Mouse (Mus musculus) embryonic facial prominence, embryonic 12.5 days (tissue): ENCODE data around the gene Polg2. TPM values are rescaled to one million over a fixed set of nuclear protein-coding genes. Genes with fewer than 3 reads are reported as not detected.

Experiments used
- ATAC-seq: fragments of 200-750 bp; cut with Nextera tagmentation; 2 replicates; pipeline ENCODE4 v1.8.0; 2017; ENCODE audit not compliant: insufficient number of reproducible peaks, insufficient read depth, low FRiP score, low TSS enrichment
- H3K27ac ChIP-seq: fragments of 300-500 bp; sonication (generic); 2 replicates; pipeline ENCODE4 v1.5.1; 2016; ENCODE audit warnings: mild to moderate bottlenecking
- H3K27me3 ChIP-seq: fragments of 300-500 bp; sonication (generic); 2 replicates; pipeline ENCODE4 v1.6.1; 2016; ENCODE audit warnings: mild to moderate bottlenecking, moderate library complexity
- H3K36me3 ChIP-seq: fragments of 300-500 bp; sonication (generic); 2 replicates; pipeline ENCODE4 v1.6.1; 2016; ENCODE audit warnings: mild to moderate bottlenecking
- H3K4me1 ChIP-seq: fragments of 300-500 bp; sonication (generic); 2 replicates; pipeline ENCODE4 v1.6.1; 2016
- H3K4me2 ChIP-seq: fragments of 300-500 bp; sonication (generic); replicated peaks from 2 replicates; pipeline ENCODE4 v1.6.1; 2016; ENCODE audit warnings: mild to moderate bottlenecking, moderate library complexity
- H3K4me3 ChIP-seq: fragments of 300-500 bp; sonication (generic); 2 replicates; pipeline ENCODE4 v1.5.1; 2016; ENCODE audit warnings: mild to moderate bottlenecking
- H3K9ac ChIP-seq: fragments of 300-500 bp; sonication (generic); 2 replicates; pipeline ENCODE4 v1.6.1; 2016; ENCODE audit warnings: mild to moderate bottlenecking, moderate library complexity
- H3K9me3 ChIP-seq: fragments of 300-500 bp; sonication (generic); 2 replicates; pipeline ENCODE4 v1.6.1; 2016; ENCODE audit warnings: mild to moderate bottlenecking, moderate library complexity
- WGBS: fragments of 180-500 bp; shearing (Covaris S2); methylation state at CpG from one replicate; pipeline ENCODE4 v1.1.7; 2016; 5-methylcytosine and 5-hydroxymethylcytosine counted together
- microRNA-seq: library from miRNA; unstranded; fragments of <30 nt; microRNA quantifications from one replicate; pipeline ENCODE4, GENCODE M21; 2017
- polyA plus RNA-seq: library from polyadenylated mRNA; unstranded; fragments of >200 nt; fragmentation: Nextera tagmentation; extraction: Ambion mirVana; gene quantifications from 2 replicates; pipeline ENCODE4 v1.2.1, GENCODE M21; 2016

Gene Polg2
- polyA plus RNA-seq, 1 experiment from 2014 or later: 14.3 TPM

DNA sequence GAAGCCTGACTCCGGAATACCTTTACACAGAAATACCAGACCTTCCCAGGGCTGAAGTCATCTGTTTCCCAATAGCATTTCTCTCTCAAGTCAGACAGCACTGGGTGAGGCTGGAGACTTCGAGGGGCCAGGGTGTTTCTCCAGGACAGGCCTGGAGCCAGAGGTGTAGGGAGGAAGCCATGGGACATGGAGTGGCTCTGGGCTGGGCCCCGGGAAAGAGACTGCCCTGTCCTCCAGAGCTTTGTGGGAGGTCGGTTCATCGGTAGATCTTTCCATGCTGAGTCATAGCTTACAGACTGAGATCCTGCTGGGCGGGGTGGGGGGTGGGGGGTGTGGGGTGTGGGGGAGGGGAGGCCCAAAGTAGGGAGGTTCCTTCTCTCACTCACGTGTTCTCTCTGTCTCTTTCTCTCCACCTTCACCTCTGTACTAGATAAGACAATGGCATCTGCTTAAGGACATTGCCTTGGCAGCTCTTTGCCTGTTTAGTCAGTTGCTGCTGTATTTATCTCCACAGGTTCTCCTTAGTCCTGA is 56.4 kb downstream of the Polg2 start:
- Histone ChIP-seq H3K9me3 (no peaks in the 10 kb centered on the region), H3K4me2 (no peak overlapping the region), H3K36me3 (no peaks in the 10 kb centered on the region), H3K27ac (no peak overlapping the region), H3K4me1 (peaks cover 5% of the 10 kb centered on the region; the same call in 1 of the 2 replicates), H3K9ac (no peak overlapping the region), H3K4me3 (no peak overlapping the region), H3K27me3 (no peaks in the 10 kb centered on the region)
- no peak for ATAC-seq
- 23% methylated on average over 5 of the region's 7 CpGs for WGBS

DNA sequence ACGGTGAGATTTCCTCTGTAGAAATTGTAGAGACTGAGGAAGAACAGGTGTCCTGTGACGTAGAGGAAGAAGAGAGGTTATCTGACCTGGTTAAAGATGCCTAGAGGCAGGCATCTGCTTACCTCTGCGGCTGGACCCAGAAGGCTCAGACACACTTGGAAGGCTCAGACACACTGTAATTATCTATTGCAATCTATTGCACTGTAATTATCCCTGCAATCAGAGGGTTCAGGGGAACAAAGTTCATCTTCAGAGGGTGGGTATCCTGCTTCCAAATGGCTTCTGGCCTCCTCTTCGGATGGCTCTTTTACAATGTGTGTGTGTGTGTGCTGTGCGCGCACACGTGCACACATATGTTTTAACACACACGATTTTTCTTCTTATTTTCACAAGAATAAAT is 59.0 kb downstream of the Polg2 start:
- Histone ChIP-seq H3K27ac (no peak overlapping the region), H3K9ac (no peak overlapping the region), H3K4me2 (no peak overlapping the region), H3K9me3 (no peaks in the 10 kb centered on the region), H3K4me1 (peaks cover 4% of the 10 kb centered on the region; the same call in 1 of the 2 replicates), H3K27me3 (peaks cover 3% of the 10 kb centered on the region; the same call in 1 of the 2 replicates), H3K36me3 (no peaks in the 10 kb centered on the region), H3K4me3 (no peak overlapping the region)
- WGBS: 71% methylated on average over 8 of the region's 8 CpGs
- no peak for ATAC-seq

Small RNAs within 50 kb of the gene (microRNA-seq; reads per million reads assigned to microRNA genes)
- gene Gm25994 (not detected), gene Mir3064 (11.2 reads per million, percentile 27 among the genes with 10 or more reads in this experiment)

Other genes with a start within 250 kb of the Polg2 start
- gene Tex2, start 166.1 kb downstream of the Polg2 start, polyA plus RNA-seq: 8.3 and 9.4 TPM in 2 replicates
- 28.9 and 30.5 TPM in 2 replicates for gene Pecam1, start 28.9 kb downstream of the Polg2 start, polyA plus RNA-seq
- gene Milr1, start 28.3 kb downstream of the Polg2 start, polyA plus RNA-seq: 1.4 TPM in 2 replicates
- 390 and 406 TPM in 2 replicates for gene Ddx5, start 9.6 kb upstream of the Polg2 start, polyA plus RNA-seq
- 28.1 and 30.2 TPM in 2 replicates for gene Cep95, start 9.7 kb upstream of the Polg2 start, polyA plus RNA-seq
- 16.5 and 18.0 TPM in 2 replicates for gene Smurf2, start 141.2 kb upstream of the Polg2 start, polyA plus RNA-seq
- gene Kpna2, start 220.0 kb upstream of the Polg2 start, polyA plus RNA-seq: 417 and 444 TPM in 2 replicates
- 1.6 and 2.3 TPM in 2 replicates for gene 1810010H24Rik, start 246.1 kb upstream of the Polg2 start, polyA plus RNA-seq